Comparison of ENCODE assay signal across 9 mouse cellular contexts in the genomic region with DNA sequence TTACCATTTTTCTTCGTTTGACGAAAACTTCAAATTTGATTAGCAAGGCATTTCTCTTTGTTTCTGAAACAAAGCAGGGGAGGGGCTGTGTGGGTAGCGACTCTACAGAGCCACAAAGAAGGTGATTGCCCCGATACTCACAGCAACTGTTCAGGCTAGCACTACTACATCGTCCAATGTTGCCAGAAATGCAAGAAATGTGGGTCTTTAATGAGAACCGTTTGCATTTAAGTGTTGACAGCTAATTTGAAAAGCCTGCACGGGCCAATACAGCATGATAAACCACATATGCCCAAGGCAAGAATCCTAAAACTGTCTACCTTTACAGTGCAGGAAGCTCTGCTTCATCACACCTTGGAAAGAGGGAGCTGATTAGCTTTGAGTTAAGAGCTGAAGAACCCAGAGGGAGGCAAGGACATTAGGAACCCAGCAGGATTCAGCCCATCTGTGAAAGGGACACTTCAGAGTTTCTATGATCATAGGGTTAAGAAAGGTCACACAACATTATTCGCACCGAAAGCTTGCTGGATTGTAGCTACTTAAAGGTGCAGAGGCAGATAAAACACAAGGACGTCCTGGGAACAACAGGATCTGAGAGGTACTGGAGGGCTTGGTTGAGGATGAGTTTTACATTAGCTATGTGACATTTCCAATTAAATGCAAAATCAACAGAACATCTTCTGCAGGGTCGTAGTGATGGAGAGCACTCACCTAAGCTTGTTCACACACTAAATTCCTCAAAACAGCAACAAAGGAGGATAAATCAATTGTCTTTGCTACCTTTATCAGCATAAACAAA.
DNase-seq lines count a peak whose midpoint lies in the region; ATAC-seq lines count a peak whose summit lies in the region.
"Had no signal": no experiment of that assay in that cellular context is flagged by ENCODE, and none has a peak within 500 bp of the region (broad histone marks: within the 10 kb centered on the region; RNA-seq: fewer than 3 reads in every experiment).

No protein-coding gene starts in this region.

- H3K4me3 ChIP-seq in forebrain, embryonic 14.5 days (ENCODE audit: low read depth, low read length): no peak overlapping the region
- no peak overlapping the region for H3K4me3 ChIP-seq in midbrain, embryonic 10.5 days
- H3K4me3 ChIP-seq: myocyte had no signal

- 15% methylated on average over 11 of the region's 11 CpGs for WGBS in forebrain, embryonic 14.5 days
- 25% methylated on average over 11 of the region's 11 CpGs for WGBS in midbrain, embryonic 10.5 days

- H3K36me3 ChIP-seq in forebrain, embryonic 14.5 days (ENCODE audit: control insufficient read depth, insufficient read depth, low read length): no peaks in the 10 kb centered on the region
- no peaks in the 10 kb centered on the region for H3K36me3 ChIP-seq in midbrain, embryonic 10.5 days

- ATAC-seq in forebrain, embryonic 14.5 days: peak; percentile 82

- no peak overlapping the region for H3K9ac ChIP-seq in forebrain, embryonic 14.5 days (ENCODE audit: low read length)
- H3K9ac ChIP-seq: lung, embryonic 14.5 days had no signal

- H3K9me3 ChIP-seq in forebrain, embryonic 14.5 days (replicated peaks; ENCODE audit: control insufficient read depth, low read length): no peaks in the 10 kb centered on the region
- H3K9me3 ChIP-seq in midbrain, embryonic 10.5 days (replicated peaks): 0 out of 2 replicates have a peak, but pooled peaks cover 3% of the 10 kb centered on the region

- no peaks in the 10 kb centered on the region for H3K27me3 ChIP-seq in forebrain, embryonic 14.5 days (replicated peaks; ENCODE audit: control insufficient read depth, insufficient read depth, low read length)
- no peaks in the 10 kb centered on the region for H3K27me3 ChIP-seq in midbrain, embryonic 10.5 days (ENCODE audit: low read depth, poor library complexity, severe bottlenecking)

- H3K27ac ChIP-seq in forebrain, embryonic 14.5 days (ENCODE audit: low read depth, low read length): peak overlapping the region; percentile 54; the same call in 1 of the 2 replicates
- peak overlapping the region; percentile 13; the same call in 1 of the 2 replicates for H3K27ac ChIP-seq in midbrain, embryonic 10.5 days (replicated peaks)

- peak overlapping the region; percentile 33 for H3K4me2 ChIP-seq in forebrain, embryonic 14.5 days (ENCODE audit: low read length)

- peaks cover 11% of the 10 kb centered on the region for H3K4me1 ChIP-seq in forebrain, embryonic 14.5 days (ENCODE audit: control insufficient read depth, insufficient read depth, low read length)
- H3K4me1 ChIP-seq in midbrain, embryonic 10.5 days: peaks cover 23% of the 10 kb centered on the region

- peak; percentile 30 for DNase-seq in retina, embryonic 14.5 days (ENCODE audit: low spot score)
- DNase-seq in retina, postnatal 1 day: no peak
- DNase-seq in forebrain, embryonic 14.5 days (ENCODE audit: low spot score): no peak
- no peak for DNase-seq in midbrain, embryonic 10.5 days (ENCODE audit: low spot score)
- DNase-seq in urinary bladder, postnatal 36 days (ENCODE audit: low spot score in 2 of 2): no peak
- no peak for DNase-seq in spleen, postnatal 14 days (ENCODE audit: low spot score in 2 of 2)
- DNase-seq in adrenal gland, adult 2 months: no peak
